Mouse (Mus musculus): ENCODE data around the gene Anxa2. TPM values are rescaled to one million over a fixed set of nuclear protein-coding genes. Genes with fewer than 3 reads are reported as not detected.

Gene Anxa2
- total and polyA plus RNA-seq, 3 experiments: 0.13 to 0.26 TPM; not detected in 1

GRCm38 (mm10) chr9:69502504-69502903 is 49.1 kb downstream of the Anxa2 start (continued):
- no peak for TF ChIP-seq RCOR1 (conservative IDR thresholded peaks at IDR 0.05; ENCODE audit: low read depth, low read length)
- peak; percentile 50 for TF ChIP-seq RAD21 (IDR thresholded peaks at IDR 0.05; ENCODE audit: low read depth, low read length)

GRCm38 (mm10) chr9:69505611-69506010 is 52.2 kb downstream of the Anxa2 start:
- peak overlapping the region; percentile 47; the same call in 1 of the 2 replicates for H3K4me2 ChIP-seq (ENCODE audit: insufficient read depth, low read depth, poor library complexity, severe bottlenecking)
- DNase-seq (ENCODE audit: extremely low read depth): peak; percentile 45
- dilution Hi-C loops (cut with MboI; ENCODE audit: extremely low pct_ligation_motif_present, extremely low pct_unique_long_range_greater_than_20kb, low sequenced_read_pairs) (no loop called here), in situ Hi-C loops (cut with MboI; ENCODE audit: low pct_ligation_motif_present, low pct_unique_long_range_greater_than_20kb, low sequenced_read_pairs) (loop anchor here (10.0 kb wide), 1 partner anchor 429 kb away; no protein-coding TSS in a partner anchor)
- H3K36me3 ChIP-seq (replicated peaks in 1 of 2; ENCODE audit: control insufficient read depth in 1 of 2, insufficient read depth in 1 of 2, low read length in 1 of 2): no peaks in the 10 kb centered on the region
- no peaks in the 10 kb centered on the region for H3K27me3 ChIP-seq (replicated peaks)
- no peaks in the 10 kb centered on the region for H3K79me2 ChIP-seq (replicated peaks; ENCODE audit: control insufficient read depth, extremely low read depth, insufficient read depth, poor library complexity, severe bottlenecking)
- H3K4me1 ChIP-seq (ENCODE audit: control insufficient read depth in 1 of 2, insufficient read depth in 2 of 2): no peaks in the 10 kb centered on the region
- H3K4me3 ChIP-seq (replicated peaks in 1 of 3; ENCODE audit: low read depth in 2 of 3, low read length in 2 of 3, poor library complexity in 1 of 3): no peak overlapping the region
- TF ChIP-seq RAD21 (IDR thresholded peaks at IDR 0.05; ENCODE audit: low read depth, low read length) (peak; percentile 95), JUN (IDR thresholded peaks at IDR 0.05; ENCODE audit: insufficient read depth, low read depth, low read length) (no peak), CTCF (conservative IDR thresholded peaks at IDR 0.05 in 1 of 2, IDR thresholded peaks at IDR 0.05 in 1 of 2; ENCODE audit: low read depth in 2 of 2, low read length in 2 of 2) (peak; percentile 81 to 85), SMC3 (IDR thresholded peaks at IDR 0.05; ENCODE audit: low read depth, low read length) (peak; percentile 83), JUND (conservative IDR thresholded peaks at IDR 0.05; ENCODE audit: low read depth, low read length) (peak; percentile 44; the same call in 1 of the 2 replicates), RCOR1 (conservative IDR thresholded peaks at IDR 0.05; ENCODE audit: low read depth, low read length) (no peak), MXI1 (IDR thresholded peaks at IDR 0.05; ENCODE audit: low read depth, low read length) (no peak), ZNF384 (IDR thresholded peaks at IDR 0.05; ENCODE audit: low read depth, low read length) (peak; percentile 91), ZC3H11A (IDR thresholded peaks at IDR 0.05; ENCODE audit: low read depth, low read length) (peak; percentile 63)
- no peaks in the 10 kb centered on the region for H3K9me3 ChIP-seq (replicated peaks; ENCODE audit: low read length)
- H3K27ac ChIP-seq (ENCODE audit: insufficient read depth, low read depth): no peak overlapping the region
- no peak overlapping the region for H3K9ac ChIP-seq (ENCODE audit: insufficient read depth, low read depth)

GRCm38 (mm10) chr9:69507206-69507605 is 53.8 kb downstream of the Anxa2 start:
- no peak overlapping the region for H3K4me2 ChIP-seq (ENCODE audit: insufficient read depth, low read depth, poor library complexity, severe bottlenecking)
- no peak for DNase-seq (ENCODE audit: extremely low read depth)
- dilution Hi-C loops (cut with MboI; ENCODE audit: extremely low pct_ligation_motif_present, extremely low pct_unique_long_range_greater_than_20kb, low sequenced_read_pairs): no loop called here
- H3K36me3 ChIP-seq (replicated peaks in 1 of 2; ENCODE audit: control insufficient read depth in 1 of 2, insufficient read depth in 1 of 2, low read length in 1 of 2): no peaks in the 10 kb centered on the region
- in situ Hi-C loops (cut with MboI; ENCODE audit: low pct_ligation_motif_present, low pct_unique_long_range_greater_than_20kb, low sequenced_read_pairs): loop anchor here (10.0 kb wide), 1 partner anchor 428 kb away; no protein-coding TSS in a partner anchor
- H3K4me3 ChIP-seq (replicated peaks in 1 of 3; ENCODE audit: low read depth in 2 of 3, low read length in 2 of 3, poor library complexity in 1 of 3): no peak overlapping the region
- H3K79me2 ChIP-seq (replicated peaks; ENCODE audit: control insufficient read depth, extremely low read depth, insufficient read depth, poor library complexity, severe bottlenecking): no peaks in the 10 kb centered on the region
- TF ChIP-seq USF2 (conservative IDR thresholded peaks at IDR 0.05; ENCODE audit: low read depth, low read length): no peak
- no peak for TF ChIP-seq RAD21 (IDR thresholded peaks at IDR 0.05; ENCODE audit: low read depth, low read length)
- no peak for TF ChIP-seq KAT2A (IDR thresholded peaks at IDR 0.05; ENCODE audit: insufficient replicate concordance, low read length)
- TF ChIP-seq PAX5 (IDR thresholded peaks at IDR 0.05; ENCODE audit: low read length): no peak
- TF ChIP-seq MYC (IDR thresholded peaks at IDR 0.05; ENCODE audit: low read depth, low read length): no peak
- TF ChIP-seq SMC3 (IDR thresholded peaks at IDR 0.05; ENCODE audit: low read depth, low read length): no peak
- TF ChIP-seq UBTF (IDR thresholded peaks at IDR 0.05; ENCODE audit: low read depth, low read length): no peak
- no peak for TF ChIP-seq POLR2AphosphoS2 (IDR thresholded peaks at IDR 0.05; ENCODE audit: low read depth, low read length)
- no peak for TF ChIP-seq POLR2A (IDR thresholded peaks at IDR 0.05; ENCODE audit: low read depth, low read length)
- no peaks in the 10 kb centered on the region for H3K9me3 ChIP-seq (replicated peaks; ENCODE audit: low read length)
- no peak overlapping the region for H3K27ac ChIP-seq (ENCODE audit: insufficient read depth, low read depth)
- H3K9ac ChIP-seq (ENCODE audit: insufficient read depth, low read depth): no peak overlapping the region
- H3K4me1 ChIP-seq (ENCODE audit: control insufficient read depth in 1 of 2, insufficient read depth in 2 of 2): no peaks in the 10 kb centered on the region
- no peaks in the 10 kb centered on the region for H3K27me3 ChIP-seq (replicated peaks)

Measured in CH12.LX (cell line).